Mouse (Mus musculus): Measurements from ENCODE around the gene Sirt2.

GRCm38 (mm10) chr7:28814306-28815034, 47.9 kb downstream of the Sirt2 start:
- TF ChIP-seq CTCF (IDR thresholded peaks at IDR 0.05; ENCODE audit: low read depth, low read length): no peak
- no peak for TF ChIP-seq GATA1 (IDR thresholded peaks at IDR 0.05; ENCODE audit: borderline replicate concordance, low read length)

Measured in G1E (cell line).